Mouse (Mus musculus) heart, embryonic 14.5 days (tissue): ENCODE data around the gene Ston2. TPM values are rescaled to one million over a fixed set of nuclear protein-coding genes. Genes with fewer than 3 reads are reported as not detected.

Source experiments
- ATAC-seq: fragments of 200-750 bp; cut with Nextera tagmentation; 2 replicates; pipeline ENCODE4 v1.8.0; 2017; ENCODE audit warnings: low read depth, moderate TSS enrichment; ENCODE audit not compliant: insufficient number of reproducible peaks, insufficient read depth, low FRiP score
- H3K27ac ChIP-seq, 2 experiments: fragments of 200-500 bp in 1 of 2; fragments of 300-500 bp in 1 of 2; sonication (generic) in 1 of 2; replicated peaks in 1 of 2; 2 replicates each; pipeline ENCODE4 v1.5.1; 2012 to 2014; ENCODE audit warnings: low read depth in 2 of 2, low read length in 2 of 2, control low read depth in 1 of 2, mild to moderate bottlenecking in 1 of 2, mixed read lengths in 1 of 2; ENCODE audit not compliant: control insufficient read depth in 1 of 2, insufficient read depth in 1 of 2
- H3K27me3 ChIP-seq: fragments of 300-500 bp; sonication (generic); 2 replicates; pipeline ENCODE4 v1.6.1; 2014; ENCODE audit warnings: mild to moderate bottlenecking, low read length, control low read depth; ENCODE audit not compliant: control insufficient read depth, insufficient read depth
- H3K36me3 ChIP-seq: fragments of 300-500 bp; sonication (generic); 2 replicates; pipeline ENCODE4 v1.6.1; 2014; ENCODE audit warnings: mild to moderate bottlenecking, control low read depth, low read length, mixed read lengths; ENCODE audit not compliant: control insufficient read depth, insufficient read depth
- H3K4me1 ChIP-seq, 2 experiments: fragments of 200-500 bp in 1 of 2; fragments of 300-500 bp in 1 of 2; sonication (generic) in 1 of 2; 2 replicates each; pipeline ENCODE4 v1.6.1; 2012 to 2014; ENCODE audit warnings: low read length in 2 of 2, control low read depth in 1 of 2, mixed read lengths in 1 of 2; ENCODE audit not compliant: control insufficient read depth in 2 of 2, insufficient read depth in 2 of 2
- H3K4me2 ChIP-seq: fragments of 300-500 bp; sonication (generic); 2 replicates; pipeline ENCODE4 v1.6.1; 2014; ENCODE audit warnings: mild to moderate bottlenecking, low read length
- H3K4me3 ChIP-seq, 2 experiments: fragments of 200-500 bp in 1 of 2; fragments of 300-500 bp in 1 of 2; sonication (generic) in 1 of 2; 2 replicates each; pipeline ENCODE4 v1.5.1; 2012 to 2014; ENCODE audit warnings: low read length in 2 of 2, mild to moderate bottlenecking in 2 of 2, control low read depth in 1 of 2, low read depth in 1 of 2, moderate library complexity in 1 of 2; ENCODE audit not compliant: control insufficient read depth in 1 of 2, insufficient read depth in 1 of 2
- H3K9ac ChIP-seq: fragments of 300-500 bp; sonication (generic); 2 replicates; pipeline ENCODE4 v1.6.1; 2014; ENCODE audit warnings: mild to moderate bottlenecking, low read length
- H3K9me3 ChIP-seq: fragments of 300-500 bp; sonication (generic); 2 replicates; pipeline ENCODE4 v1.6.1; 2016; ENCODE audit warnings: low read length, control low read depth; ENCODE audit not compliant: control insufficient read depth
- WGBS: fragments of 180-500 bp; shearing (Covaris S2); extraction: QIAGEN DNeasy Blood & Tissue Kit; methylation state at CpG from one replicate; pipeline ENCODE4 v1.1.7; 2014; 5-methylcytosine and 5-hydroxymethylcytosine counted together
- polyA plus RNA-seq: library from polyadenylated mRNA; unstranded; fragments of >200 nt; fragmentation: Nextera tagmentation; extraction: Ambion mirVana; gene quantifications from 2 replicates; pipeline ENCODE4 v1.2.1, GENCODE M21; 2014

The Ston2 gene
- polyA plus RNA-seq, 1 experiment from 2014 or later, result 1.5 TPM

GRCm38 (mm10) chr12:91759836-91760235 is 28.4 kb downstream of the Ston2 start:
- Histone ChIP-seq H3K4me2 (no peak overlapping the region), H3K27ac (no peak overlapping the region), H3K9me3 (no peaks in the 10 kb centered on the region), H3K4me3 (no peak overlapping the region), H3K36me3 (no peaks in the 10 kb centered on the region), H3K4me1 (peaks cover 6 to 8% of the 10 kb centered on the region in 2 experiments; a peak in 2 of 4 replicates), H3K9ac (no peak overlapping the region), H3K27me3 (peaks cover 15% of the 10 kb centered on the region; the same call in 1 of the 2 replicates)
- WGBS, result 81% methylated on average over 3 of the region's 3 CpGs
- ATAC-seq, result no peak

GRCm38 (mm10) chr12:91757854-91758562 is 30.2 kb downstream of the Ston2 start:
- Histone ChIP-seq H3K4me3 (no peak overlapping the region), H3K27ac (no peak overlapping the region; a peak in 1 of 4 replicates), H3K27me3 (peaks cover 9% of the 10 kb centered on the region; the same call in 1 of the 2 replicates), H3K4me2 (no peak overlapping the region), H3K4me1 (peaks cover 0 to 4% of the 10 kb centered on the region in 2 experiments; a peak in 1 of 4 replicates), H3K9me3 (no peaks in the 10 kb centered on the region), H3K36me3 (no peaks in the 10 kb centered on the region), H3K9ac (no peak overlapping the region)
- no peak for ATAC-seq
- 72% methylated on average over 13 of the region's 13 CpGs for WGBS

DNA sequence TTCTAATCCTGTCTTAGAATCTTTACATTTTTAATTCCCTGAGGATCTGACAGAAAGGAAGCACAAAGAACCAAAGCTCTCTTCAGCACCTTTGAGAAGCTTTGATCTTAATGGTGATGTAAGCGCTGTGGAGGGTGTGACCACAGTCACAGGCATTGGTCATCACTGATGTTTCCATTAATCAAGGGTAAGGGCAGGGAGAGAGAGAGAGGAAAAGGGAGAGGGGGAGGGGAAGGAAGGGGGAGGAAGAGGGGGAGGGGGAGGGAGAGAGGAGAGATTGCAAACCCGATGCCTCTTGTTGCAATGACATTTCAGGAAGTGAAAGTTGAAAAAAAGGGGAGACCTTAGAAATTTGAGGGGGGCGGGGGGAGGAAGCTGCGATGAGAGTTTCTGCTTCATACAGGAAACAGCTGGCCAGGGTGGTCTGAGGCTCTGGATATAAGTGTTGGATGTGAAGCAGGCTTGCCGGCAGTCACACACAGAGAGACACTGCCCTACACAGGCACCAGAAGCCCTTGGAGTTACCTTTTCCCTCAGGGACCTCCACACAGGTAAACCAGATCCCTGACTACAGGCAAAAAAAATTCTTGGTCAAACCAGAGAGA is 31.5 kb downstream of the Ston2 start:
- Histone ChIP-seq H3K9me3 (no peaks in the 10 kb centered on the region), H3K4me1 (peaks cover 0 to 4% of the 10 kb centered on the region in 2 experiments; a peak in 1 of 4 replicates), H3K9ac (no peak overlapping the region), H3K27ac (no peak overlapping the region), H3K27me3 (no peaks in the 10 kb centered on the region), H3K4me3 (no peak overlapping the region), H3K36me3 (no peaks in the 10 kb centered on the region), H3K4me2 (no peak overlapping the region)
- ATAC-seq, result no peak; the same call in 1 of the 2 replicates
- 33% methylated on average over 5 of the region's 5 CpGs for WGBS

DNA sequence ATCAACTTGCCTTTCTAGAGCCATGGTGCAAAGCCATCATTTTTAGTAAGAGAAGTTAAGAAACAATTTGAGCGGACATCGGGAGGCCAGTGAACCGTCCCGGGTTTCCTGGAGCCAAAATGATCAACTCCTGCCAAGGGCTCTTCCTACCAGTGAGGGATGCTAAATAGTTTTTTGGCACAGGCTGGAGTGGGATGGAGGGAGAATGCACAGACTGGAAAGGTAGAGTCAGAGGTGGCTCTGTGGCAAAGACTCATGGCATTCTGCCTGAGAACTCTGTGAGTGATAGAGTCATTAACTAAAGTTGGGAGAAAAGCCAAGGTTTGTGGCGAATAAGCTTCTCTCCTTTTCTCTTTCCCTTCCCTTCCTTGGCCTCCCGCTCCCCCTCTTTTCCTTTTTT is 33.6 kb downstream of the Ston2 start:
- Histone ChIP-seq H3K27ac (no peak overlapping the region), H3K4me1 (peaks cover 0 to 4% of the 10 kb centered on the region in 2 experiments; a peak in 1 of 4 replicates), H3K9ac (no peak overlapping the region), H3K36me3 (no peaks in the 10 kb centered on the region), H3K4me2 (no peak overlapping the region), H3K4me3 (no peak overlapping the region), H3K9me3 (no peaks in the 10 kb centered on the region), H3K27me3 (no peaks in the 10 kb centered on the region)
- 74% methylated on average over 6 of the region's 6 CpGs for WGBS
- ATAC-seq, result no peak

- ATAC-seq, result no peak
- Histone ChIP-seq H3K27me3 (no peaks in the 10 kb centered on the region), H3K36me3 (no peaks in the 10 kb centered on the region), H3K4me1 (peaks cover 2 to 8% of the 10 kb centered on the region in 2 experiments; a peak in 2 of 4 replicates), H3K27ac (no peak overlapping the region), H3K9me3 (no peaks in the 10 kb centered on the region), H3K4me3 (no peak overlapping the region), H3K4me2 (no peak overlapping the region), H3K9ac (no peak overlapping the region)
- WGBS, result 84% methylated on average over 5 of the region's 5 CpGs
These were observed 35.5 kb downstream of the Ston2 start for GRCm38 (mm10) chr12:91752711-91753110.

DNA sequence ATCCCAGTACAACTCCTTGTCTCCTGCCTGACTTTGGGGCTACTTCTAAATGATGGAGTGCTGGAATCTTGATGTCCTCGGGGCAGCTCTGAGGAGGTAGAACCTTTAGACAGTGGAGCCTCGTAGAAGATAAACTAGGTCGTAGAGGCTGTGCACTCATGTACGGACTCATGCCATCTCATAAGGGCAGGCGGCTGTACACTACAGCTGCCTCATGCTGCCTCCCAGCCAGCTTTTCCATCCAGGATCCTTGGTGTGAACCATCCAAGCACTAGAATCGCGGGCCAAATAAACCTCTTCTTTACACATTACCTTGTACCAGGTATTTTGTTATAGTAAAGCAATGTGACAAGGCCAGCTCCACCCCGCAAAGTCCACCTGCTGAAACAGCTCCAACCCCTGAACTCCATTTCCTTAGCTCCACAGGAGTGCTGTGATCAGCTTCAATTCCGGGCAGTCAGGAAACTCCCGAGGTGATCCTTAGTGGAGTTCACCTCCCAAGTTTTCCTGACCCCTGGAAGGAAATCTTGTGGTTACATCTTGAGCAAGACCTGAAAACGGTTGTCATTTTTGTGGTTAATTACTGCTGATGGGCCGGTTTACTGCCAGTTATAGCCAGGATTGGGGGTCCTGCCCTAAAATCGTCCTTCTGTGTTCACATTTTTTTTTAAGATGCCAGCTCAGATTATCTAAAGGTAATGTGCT is 36.1 kb downstream of the Ston2 start:
- no peaks in the 10 kb centered on the region for H3K27me3 ChIP-seq
- peaks cover 2 to 6% of the 10 kb centered on the region in 2 experiments; a peak in 2 of 4 replicates for H3K4me1 ChIP-seq
- no peak overlapping the region for H3K9ac ChIP-seq
- no peaks in the 10 kb centered on the region for H3K36me3 ChIP-seq
- no peak for ATAC-seq
- H3K9me3 ChIP-seq, result no peaks in the 10 kb centered on the region
- H3K4me3 ChIP-seq, result no peak overlapping the region
- H3K27ac ChIP-seq, result no peak overlapping the region
- H3K4me2 ChIP-seq, result no peak overlapping the region
- 82% methylated on average over 13 of the region's 13 CpGs for WGBS

GRCm38 (mm10) chr12:91749543-91750184 is 38.5 kb downstream of the Ston2 start:
- no peak for ATAC-seq
- H3K4me3 ChIP-seq, result no peak overlapping the region
- H3K4me2 ChIP-seq, result no peak overlapping the region

More at GRCm38 (mm10) chr12:91749543-91750184, 38.5 kb downstream of the Ston2 start:
- 70% methylated on average over 11 of the region's 11 CpGs for WGBS
- Histone ChIP-seq H3K27me3 (no peaks in the 10 kb centered on the region), H3K9ac (no peak overlapping the region), H3K4me1 (peaks cover 8 to 18% of the 10 kb centered on the region in 2 experiments; a peak in 3 of 4 replicates), H3K27ac (no peak overlapping the region), H3K9me3 (no peaks in the 10 kb centered on the region), H3K36me3 (no peaks in the 10 kb centered on the region)
